Mouse (Mus musculus): ENCODE results near the gene Cwc22.

GRCm38 (mm10) chr2:77969956-77970355 lies 23.8 kb upstream of the Cwc22 start:
- TF ChIP-seq CTCF (IDR thresholded peaks at IDR 0.05; ENCODE audit: control insufficient read depth, insufficient read depth, insufficient read length) = no peak
- TF ChIP-seq MAX (IDR thresholded peaks at IDR 0.05) = no peak
- TF ChIP-seq MYOG (IDR thresholded peaks at IDR 0.05; ENCODE audit: control insufficient read depth, extremely low read depth, insufficient read length) = no peak

Measured in C2C12 (cell line).